Mouse (Mus musculus): ENCODE results near the gene Idnk. TPM values are rescaled to one million over a fixed set of nuclear protein-coding genes. Genes with fewer than 3 reads are reported as not detected.
"Not testable (repeated sequence)": the region's sequence is repeated elsewhere in the genome, so short reads cannot be mapped to it uniquely, and the experiment has no call there.

Gene Idnk
- polyA plus RNA-seq, 1 experiment: 86.0 TPM

DNA sequence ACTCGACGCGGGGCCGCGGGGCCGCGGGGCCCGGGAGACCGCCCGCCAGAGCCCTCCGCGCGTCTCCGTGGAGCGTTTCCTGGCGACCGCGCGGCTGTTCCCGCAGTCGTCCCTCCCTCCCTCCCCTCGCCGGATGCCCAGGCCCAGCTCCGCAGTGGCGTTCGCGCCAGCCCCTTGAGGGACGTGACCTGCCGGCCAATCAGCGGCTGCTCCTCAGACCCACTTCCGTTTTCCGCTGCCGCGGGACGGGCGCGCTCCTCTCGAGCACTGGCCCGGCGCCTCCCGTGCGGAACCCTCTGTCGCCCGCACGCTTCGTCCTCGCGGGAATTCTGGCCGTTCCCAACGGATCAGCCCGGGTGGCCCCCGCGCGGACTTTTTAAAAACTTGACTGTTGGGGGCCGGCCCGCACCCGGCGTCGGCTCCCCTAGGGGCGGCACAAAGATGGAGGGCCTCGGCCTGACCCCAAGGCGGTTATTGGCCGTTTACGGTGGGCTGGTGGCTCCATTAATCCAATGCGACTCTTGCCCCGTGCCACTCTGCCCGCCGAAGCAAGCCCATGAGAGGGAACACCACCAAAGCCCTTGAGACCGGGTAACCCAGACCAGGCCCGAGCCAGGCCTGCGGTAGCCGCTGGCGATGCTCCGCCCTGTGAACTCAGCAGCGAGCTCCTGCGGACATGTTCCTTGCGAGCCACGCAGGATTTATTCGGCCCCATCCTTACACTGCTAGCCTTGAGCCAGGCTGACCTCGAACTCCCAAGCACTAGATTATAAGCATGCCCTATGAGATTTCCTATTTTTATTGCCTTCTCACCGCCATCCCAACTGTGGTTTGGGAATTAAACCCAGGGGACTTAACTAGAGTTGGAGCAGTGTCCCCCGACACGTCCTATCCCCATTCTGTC lies 28.4 kb upstream of the Idnk start:
- Histone ChIP-seq H3K4me3 (replicated peaks; ENCODE audit: control insufficient read depth, low read depth, low read length) (peak overlapping the region; percentile 73), H3K27ac (ENCODE audit: control insufficient read depth, insufficient read depth, low read depth, low read length, poor library complexity) (peak overlapping the region; percentile 100), H3K4me1 (ENCODE audit: control insufficient read depth, insufficient read depth, low read length) (0 out of 2 replicates have a peak, but pooled peaks cover 1% of the 10 kb centered on the region)
- under 1% methylated on average over 83 of the region's 83 CpGs for WGBS
- peak; percentile 95 for TF ChIP-seq POLR2A (IDR thresholded peaks at IDR 0.05; ENCODE audit: borderline replicate concordance, control insufficient read depth, low read depth, low read length)
- no peak for TF ChIP-seq CTCF (IDR thresholded peaks at IDR 0.05; ENCODE audit: control insufficient read depth, insufficient read depth, low read length)

DNA sequence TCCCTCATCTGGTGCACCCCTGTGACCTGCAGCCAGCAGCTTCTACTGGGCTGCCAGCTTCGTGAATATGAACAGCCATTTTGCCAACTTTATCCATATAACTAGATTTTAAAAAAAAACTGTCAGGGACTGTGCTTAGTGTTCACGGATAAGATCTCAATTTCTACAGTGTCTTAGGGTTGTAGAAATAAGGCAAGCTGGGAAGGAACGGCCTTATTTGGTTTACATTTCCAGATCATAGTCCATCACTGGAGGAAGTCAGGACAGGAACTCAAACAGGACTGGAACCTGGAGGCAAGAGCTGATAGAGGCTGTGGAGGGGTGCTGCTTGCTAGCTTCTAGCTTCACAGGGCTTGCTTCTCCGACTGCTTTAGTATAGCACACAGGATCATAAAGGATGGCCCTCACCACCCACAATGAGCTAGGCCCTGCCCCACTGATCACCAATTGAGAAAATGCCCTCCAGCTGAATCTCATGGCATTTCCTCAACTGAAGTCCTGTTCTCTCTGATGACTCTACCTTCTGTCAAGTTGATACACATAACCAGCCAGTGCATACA lies 27.7 kb upstream of the Idnk start:
- Histone ChIP-seq H3K4me3 (replicated peaks; ENCODE audit: control insufficient read depth, low read depth, low read length) (peak overlapping the region; percentile 73), H3K27ac (ENCODE audit: control insufficient read depth, insufficient read depth, low read depth, low read length, poor library complexity) (peak overlapping the region; percentile 100), H3K4me1 (ENCODE audit: control insufficient read depth, insufficient read depth, low read length) (0 out of 2 replicates have a peak, but pooled peaks cover 1% of the 10 kb centered on the region)
- TF ChIP-seq CTCF (IDR thresholded peaks at IDR 0.05; ENCODE audit: control insufficient read depth, insufficient read depth, low read length) (no peak), POLR2A (IDR thresholded peaks at IDR 0.05; ENCODE audit: borderline replicate concordance, control insufficient read depth, low read depth, low read length) (no peak)
- 22% methylated on average over 4 of the region's 4 CpGs for WGBS

DNA sequence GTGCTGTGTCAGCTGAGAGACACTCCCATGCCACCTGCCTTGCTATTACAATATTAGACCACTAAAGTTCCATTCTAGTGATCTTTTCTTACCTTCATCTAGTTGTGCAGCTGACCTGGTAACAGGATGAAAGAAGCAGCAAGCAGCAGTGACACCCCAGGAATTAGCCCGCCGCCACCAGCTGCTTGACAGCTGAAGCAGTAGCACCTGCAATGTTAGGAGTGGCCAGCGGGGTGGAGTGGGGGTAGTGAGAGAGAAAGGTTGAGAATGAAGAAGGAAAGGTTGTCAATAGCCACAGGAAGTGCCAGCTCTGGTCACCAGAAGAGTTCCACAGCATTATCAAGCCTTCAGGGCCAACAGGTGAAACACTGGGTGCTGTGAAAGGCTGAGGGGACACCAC lies 25.8 kb upstream of the Idnk start:
- 91% methylated on average over 3 of the region's 3 CpGs for WGBS
- TF ChIP-seq CTCF (IDR thresholded peaks at IDR 0.05; ENCODE audit: control insufficient read depth, insufficient read depth, low read length): no peak; the same call in 1 of the 2 replicates
- no peak for TF ChIP-seq POLR2A (IDR thresholded peaks at IDR 0.05; ENCODE audit: borderline replicate concordance, control insufficient read depth, low read depth, low read length)
- Histone ChIP-seq H3K4me1 (ENCODE audit: control insufficient read depth, insufficient read depth, low read length) (0 out of 2 replicates have a peak, but pooled peaks cover 1% of the 10 kb centered on the region), H3K4me3 (replicated peaks; ENCODE audit: control insufficient read depth, low read depth, low read length) (no peak overlapping the region), H3K27ac (ENCODE audit: control insufficient read depth, insufficient read depth, low read depth, low read length, poor library complexity) (no peak overlapping the region)

DNA sequence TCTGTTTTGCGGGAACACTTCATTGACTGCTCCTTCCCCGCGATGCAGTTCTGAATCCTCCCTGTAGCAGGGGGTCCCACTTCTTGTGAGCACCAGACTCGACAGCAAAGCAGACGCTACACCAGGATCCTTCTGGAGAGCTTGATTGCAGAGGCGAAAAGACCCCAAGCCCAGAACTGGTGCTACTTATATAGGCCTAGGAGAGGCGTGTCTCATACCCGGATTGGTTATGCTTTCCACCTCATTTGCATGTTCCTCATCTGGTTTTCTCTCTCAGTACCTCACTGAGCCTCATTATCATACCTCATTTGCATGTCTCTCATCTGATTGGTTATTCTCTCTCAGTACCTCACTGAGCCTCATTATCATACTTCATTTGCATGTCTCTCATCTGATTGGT lies 10.8 kb upstream of the Idnk start:
- H3K4me3 ChIP-seq (replicated peaks; ENCODE audit: control insufficient read depth, low read depth, low read length); H3K4me1 ChIP-seq (ENCODE audit: control insufficient read depth, insufficient read depth, low read length); H3K27ac ChIP-seq (ENCODE audit: control insufficient read depth, insufficient read depth, low read depth, low read length, poor library complexity): not testable (repeated sequence)
- 94% methylated on average over 8 of the region's 8 CpGs for WGBS

DNA sequence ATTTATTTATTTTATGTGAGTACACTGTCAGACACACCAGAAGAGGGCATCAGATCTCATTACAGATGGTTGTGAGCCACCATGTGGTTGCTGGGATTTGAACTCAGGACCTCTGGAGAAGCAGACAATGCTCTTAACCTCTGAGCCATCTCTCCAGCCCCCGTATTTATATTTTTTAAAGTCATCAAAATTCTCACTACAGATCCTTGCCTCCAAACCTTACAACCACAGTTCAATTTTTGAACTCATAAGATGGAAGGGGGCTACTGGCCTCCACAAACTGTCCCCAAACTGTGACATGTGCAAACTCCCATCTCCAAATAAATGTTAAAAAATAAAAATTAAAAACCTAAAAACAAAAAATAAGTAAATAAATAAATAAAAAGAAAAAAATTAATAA lies 9.7 kb upstream of the Idnk start:
- H3K27ac ChIP-seq (ENCODE audit: control insufficient read depth, insufficient read depth, low read depth, low read length, poor library complexity): no peak overlapping the region
- no peak overlapping the region for H3K4me3 ChIP-seq (replicated peaks; ENCODE audit: control insufficient read depth, low read depth, low read length)
- TF ChIP-seq POLR2A (IDR thresholded peaks at IDR 0.05; ENCODE audit: borderline replicate concordance, control insufficient read depth, low read depth, low read length) (no peak), CTCF (IDR thresholded peaks at IDR 0.05; ENCODE audit: control insufficient read depth, insufficient read depth, low read length) (no peak)
- H3K4me1 ChIP-seq (ENCODE audit: control insufficient read depth, insufficient read depth, low read length): no peaks in the 10 kb centered on the region
- 75% methylated on average over 1 of the region's 1 CpGs for WGBS

DNA sequence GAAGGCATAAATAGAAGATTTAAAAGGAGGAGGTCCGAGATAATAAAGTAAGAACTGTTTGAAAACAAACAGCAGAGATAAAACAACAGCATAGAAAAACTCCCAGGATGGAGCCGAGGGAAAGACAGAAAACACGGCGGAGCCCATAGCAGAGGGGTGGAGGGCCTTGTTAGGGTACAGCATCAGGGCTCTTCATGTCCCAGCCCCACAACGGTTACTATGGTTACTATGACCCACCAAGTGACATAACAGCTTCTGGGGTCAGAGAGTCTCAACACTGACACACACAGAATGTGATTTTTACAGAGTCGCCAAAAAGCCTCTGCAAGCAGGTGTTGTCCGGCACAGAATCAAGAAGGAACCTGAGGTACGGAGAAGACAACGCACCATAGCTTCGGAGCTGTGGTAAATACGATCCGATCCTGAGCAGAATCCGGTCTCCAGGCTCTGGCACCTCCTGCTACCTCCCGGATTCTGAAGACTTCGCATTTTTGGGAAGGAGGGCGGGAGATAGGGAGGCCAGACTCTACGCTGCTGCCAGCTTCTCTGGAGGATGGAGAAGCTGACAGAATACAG lies 9.1 kb upstream of the Idnk start:
- TF ChIP-seq CTCF (IDR thresholded peaks at IDR 0.05; ENCODE audit: control insufficient read depth, insufficient read depth, low read length): no peak
- no peak for TF ChIP-seq POLR2A (IDR thresholded peaks at IDR 0.05; ENCODE audit: borderline replicate concordance, control insufficient read depth, low read depth, low read length)
- Histone ChIP-seq H3K27ac (ENCODE audit: control insufficient read depth, insufficient read depth, low read depth, low read length, poor library complexity) (no peak overlapping the region), H3K4me3 (replicated peaks; ENCODE audit: control insufficient read depth, low read depth, low read length) (peak overlapping the region; percentile 33), H3K4me1 (ENCODE audit: control insufficient read depth, insufficient read depth, low read length) (no peaks in the 10 kb centered on the region)
- 3% methylated on average over 17 of the region's 17 CpGs for WGBS

DNA sequence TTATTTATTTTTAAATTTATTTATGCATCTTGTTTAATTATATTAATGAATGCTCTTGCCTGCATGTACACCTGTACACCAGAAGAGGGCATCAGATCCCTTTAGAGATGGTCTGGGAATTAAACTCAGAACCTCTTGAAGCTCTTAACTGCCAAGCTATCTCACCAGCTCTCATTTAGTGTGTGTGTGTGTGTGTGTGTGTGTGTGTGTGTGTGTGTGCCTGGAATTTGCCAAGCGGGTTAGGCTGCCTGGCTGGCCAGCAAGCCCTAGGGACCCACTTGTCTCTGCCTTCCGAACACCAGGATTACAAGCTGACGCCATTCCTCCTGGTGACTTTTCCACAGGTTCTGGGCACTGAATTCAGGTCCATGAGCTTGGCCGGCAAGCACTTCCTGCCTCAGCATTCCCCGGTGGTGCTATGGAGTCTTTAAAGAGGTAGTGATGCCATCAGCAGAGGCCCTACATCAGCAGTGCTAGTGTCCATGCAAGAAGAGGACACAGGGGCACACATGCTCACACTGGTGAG lies 8.4 kb upstream of the Idnk start:
- no peaks in the 10 kb centered on the region for H3K4me1 ChIP-seq (ENCODE audit: control insufficient read depth, insufficient read depth, low read length)
- no peak overlapping the region for H3K4me3 ChIP-seq (replicated peaks; ENCODE audit: control insufficient read depth, low read depth, low read length)
- TF ChIP-seq POLR2A (IDR thresholded peaks at IDR 0.05; ENCODE audit: borderline replicate concordance, control insufficient read depth, low read depth, low read length): no peak
- TF ChIP-seq CTCF (IDR thresholded peaks at IDR 0.05; ENCODE audit: control insufficient read depth, insufficient read depth, low read length): no peak
- H3K27ac ChIP-seq (ENCODE audit: control insufficient read depth, insufficient read depth, low read depth, low read length, poor library complexity): no peak overlapping the region
- 47% methylated on average over 5 of the region's 5 CpGs for WGBS

DNA sequence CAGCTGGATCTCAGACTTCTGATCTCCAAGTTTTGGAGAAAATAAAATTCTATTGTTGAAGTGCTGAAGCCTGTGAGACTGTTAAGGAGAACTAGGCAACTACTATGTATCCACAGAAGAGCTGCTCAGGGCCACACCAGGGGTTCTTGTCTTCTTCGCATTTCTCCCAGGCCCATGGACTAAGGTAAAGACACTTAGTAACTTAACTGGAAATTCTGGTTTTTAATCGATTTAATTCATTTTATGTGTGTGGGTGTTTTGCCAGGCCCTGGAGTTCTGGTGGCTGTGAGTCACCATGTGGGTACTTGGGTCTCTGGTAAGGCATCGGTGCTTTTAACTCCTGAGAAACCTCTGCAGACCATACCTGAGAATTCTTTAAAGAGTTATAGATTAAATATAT lies 7.8 kb upstream of the Idnk start:
- H3K4me1 ChIP-seq (ENCODE audit: control insufficient read depth, insufficient read depth, low read length): no peaks in the 10 kb centered on the region
- no peak for TF ChIP-seq CTCF (IDR thresholded peaks at IDR 0.05; ENCODE audit: control insufficient read depth, insufficient read depth, low read length)
- TF ChIP-seq POLR2A (IDR thresholded peaks at IDR 0.05; ENCODE audit: borderline replicate concordance, control insufficient read depth, low read depth, low read length): no peak
- H3K27ac ChIP-seq (ENCODE audit: control insufficient read depth, insufficient read depth, low read depth, low read length, poor library complexity): no peak overlapping the region

More for the DNA sequence above, 7.8 kb upstream of the Idnk start:
- no peak overlapping the region for H3K4me3 ChIP-seq (replicated peaks; ENCODE audit: control insufficient read depth, low read depth, low read length)
- WGBS: 86% methylated on average over 3 of the region's 3 CpGs

Data from bone marrow, adult 2 months (tissue).